Mouse (Mus musculus): ENCODE measurements at regions not wholly inside any gene's neighbourhood (a gene's known extent, or its start where the extent isn't known, plus 50 kb on each side); places are given as distances from the start of the nearest gene placed in this dataset.

DNA sequence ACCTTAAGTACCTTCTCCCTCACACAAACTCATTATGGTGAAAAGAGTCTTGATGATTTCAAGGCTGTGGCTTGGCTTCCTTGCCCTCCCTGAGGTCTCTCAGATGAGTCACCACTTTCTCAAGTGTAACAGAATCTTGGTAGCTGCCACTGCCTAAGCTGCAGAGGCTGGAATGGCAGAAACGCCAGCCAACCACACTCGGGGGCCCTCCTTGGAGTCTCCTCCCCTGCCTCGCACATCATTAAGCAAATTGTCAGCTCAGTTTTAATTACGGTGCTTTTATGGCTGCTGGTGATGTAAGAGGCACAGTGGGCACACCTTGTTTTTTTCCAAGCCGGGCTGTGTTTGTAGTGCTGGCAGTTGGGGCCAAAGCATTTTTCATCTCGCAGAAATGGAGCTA, 306.9 kb upstream of the 4930412O13Rik start:
- POLR2A ChIA-PET = no interaction called here

DNA sequence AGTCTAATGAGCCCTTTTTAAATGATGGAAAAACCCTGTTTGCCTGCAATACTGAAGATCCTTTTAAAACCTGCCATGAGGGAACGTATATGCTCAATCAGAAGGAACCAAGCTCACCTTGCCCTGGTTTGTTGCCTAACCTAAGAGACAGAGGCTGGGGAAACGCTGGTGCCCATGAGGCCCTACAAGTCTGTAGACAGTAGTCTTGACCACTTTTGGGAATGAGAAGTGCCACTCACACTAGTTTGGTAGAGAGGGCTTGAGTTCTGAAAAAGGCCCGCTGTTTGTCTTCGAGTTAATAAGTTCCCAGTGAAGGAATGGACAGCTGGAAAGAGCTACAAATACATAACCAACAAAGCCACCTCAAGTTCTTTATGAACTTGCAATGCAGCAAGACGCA, 306.4 kb upstream of the 4930412O13Rik start:
- ChIA-PET POLR2A (no interaction called here), CTCF (no interaction called here)

More for the DNA sequence above, 306.9 kb upstream of the 4930412O13Rik start:
- CTCF ChIA-PET = no interaction called here

DNA sequence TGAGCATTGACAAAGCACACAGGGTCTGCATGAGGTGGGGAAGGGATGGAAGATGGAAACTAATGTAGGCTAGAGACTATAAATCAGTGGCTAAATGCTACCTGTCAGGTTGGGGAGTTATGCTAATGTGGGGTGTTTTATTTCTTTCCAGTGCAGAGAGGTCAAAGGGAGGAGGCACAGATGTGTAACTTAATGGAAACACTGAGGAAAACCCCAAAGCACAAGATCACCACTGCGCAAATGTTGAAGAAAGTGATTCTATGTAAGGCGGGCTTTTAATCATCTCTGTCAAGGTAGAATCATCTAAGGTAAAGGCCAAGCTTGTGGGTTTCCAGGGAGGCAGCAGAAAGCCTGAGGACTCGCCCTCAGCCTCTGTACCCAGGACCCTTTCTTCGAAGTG, 303.2 kb upstream of the 4930412O13Rik start:
- ChIA-PET CTCF (no interaction called here), POLR2A (no interaction called here)

DNA sequence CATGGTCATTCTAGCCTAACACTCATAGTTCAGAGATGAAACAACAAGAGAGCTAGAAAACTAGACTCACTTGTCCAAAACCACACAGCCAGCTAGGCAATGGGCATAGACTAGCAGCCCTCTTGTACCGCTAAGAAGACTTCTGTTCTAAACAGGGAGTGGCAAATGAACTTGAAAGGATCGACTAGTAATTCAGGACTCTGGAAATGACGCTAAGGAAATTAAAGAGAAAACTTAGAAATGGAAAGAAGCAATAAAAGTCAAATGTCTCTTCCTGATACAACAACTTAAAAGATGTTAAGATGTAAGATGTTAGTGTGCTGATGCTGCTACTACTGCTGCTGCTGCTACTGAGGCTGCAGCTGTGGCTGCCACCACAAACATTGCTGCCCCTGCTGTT, 293.7 kb upstream of the 4930412O13Rik start:
- CTCF ChIA-PET = no interaction called here
- POLR2A ChIA-PET = interaction anchor here in 1 of 4 experiments (0.6 kb wide), 1 partner anchor 368 kb away, joined by 3 read pairs; no protein-coding TSS in a partner anchor

DNA sequence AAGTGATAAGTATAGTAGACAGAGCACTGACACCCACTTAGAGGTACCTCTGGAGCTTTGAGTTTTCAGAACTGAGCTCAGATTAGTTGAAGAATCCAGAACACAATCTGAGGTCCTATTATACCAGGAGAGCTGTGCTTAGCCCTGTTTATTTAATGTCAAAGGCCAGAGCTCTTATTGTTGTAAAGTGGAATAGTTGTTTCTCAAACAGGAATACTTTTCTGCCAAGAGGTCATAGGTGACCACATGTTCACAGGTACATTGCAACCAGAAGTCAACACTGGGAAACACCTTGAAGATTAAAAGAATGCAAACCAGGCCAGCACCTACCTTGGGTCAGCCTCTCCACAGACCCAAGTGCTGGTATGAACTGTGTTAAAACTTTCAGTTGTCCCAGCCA, 291.9 kb upstream of the 4930412O13Rik start:
- ChIA-PET POLR2A (interaction anchor here in 1 of 4 experiments (0.7 kb wide), 1 partner anchor 654 kb away, joined by 5 read pairs; no protein-coding TSS in a partner anchor), CTCF (no interaction called here)

DNA sequence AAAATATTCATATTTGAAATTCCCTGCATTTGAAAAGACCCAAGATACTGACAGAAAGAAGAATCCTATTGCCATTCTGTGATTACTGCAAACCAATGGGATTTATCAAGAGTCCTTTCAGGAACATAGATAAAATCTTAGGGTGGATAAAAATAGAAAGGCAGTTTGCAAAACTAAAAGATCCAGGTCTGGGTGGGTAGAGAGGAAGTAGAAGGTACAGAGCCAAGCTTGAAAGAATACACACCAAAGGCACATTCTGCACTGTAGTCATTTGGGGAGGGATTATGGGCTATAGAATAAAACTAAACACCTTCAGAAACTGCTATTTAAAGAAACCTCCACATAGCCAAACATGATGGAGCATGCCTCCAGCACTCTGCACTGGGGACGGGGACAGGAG, 288.5 kb upstream of the 4930412O13Rik start:
- POLR2A ChIA-PET = no interaction called here
- CTCF ChIA-PET = no interaction called here

DNA sequence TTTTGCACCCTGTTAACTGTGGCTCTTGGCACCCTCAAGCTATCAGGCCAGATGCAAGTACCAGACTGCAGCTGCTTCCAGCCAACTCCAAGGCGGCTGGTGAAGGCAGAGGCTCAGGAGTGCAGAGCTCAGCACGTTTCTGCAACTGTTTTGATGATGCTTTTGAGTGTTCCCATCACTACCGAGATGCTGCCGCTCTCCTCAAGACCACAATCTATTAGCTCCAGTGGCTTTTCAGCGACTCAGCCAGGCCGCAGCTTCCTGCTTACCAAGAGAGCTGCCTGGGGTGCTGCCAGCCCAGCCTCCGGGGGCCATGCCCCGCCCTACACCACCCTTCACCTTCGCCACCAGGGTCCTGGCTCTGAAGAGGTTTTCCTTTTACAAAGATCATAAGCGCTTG, 287.1 kb upstream of the 4930412O13Rik start:
- CTCF ChIA-PET = no interaction called here
- POLR2A ChIA-PET = no interaction called here

DNA sequence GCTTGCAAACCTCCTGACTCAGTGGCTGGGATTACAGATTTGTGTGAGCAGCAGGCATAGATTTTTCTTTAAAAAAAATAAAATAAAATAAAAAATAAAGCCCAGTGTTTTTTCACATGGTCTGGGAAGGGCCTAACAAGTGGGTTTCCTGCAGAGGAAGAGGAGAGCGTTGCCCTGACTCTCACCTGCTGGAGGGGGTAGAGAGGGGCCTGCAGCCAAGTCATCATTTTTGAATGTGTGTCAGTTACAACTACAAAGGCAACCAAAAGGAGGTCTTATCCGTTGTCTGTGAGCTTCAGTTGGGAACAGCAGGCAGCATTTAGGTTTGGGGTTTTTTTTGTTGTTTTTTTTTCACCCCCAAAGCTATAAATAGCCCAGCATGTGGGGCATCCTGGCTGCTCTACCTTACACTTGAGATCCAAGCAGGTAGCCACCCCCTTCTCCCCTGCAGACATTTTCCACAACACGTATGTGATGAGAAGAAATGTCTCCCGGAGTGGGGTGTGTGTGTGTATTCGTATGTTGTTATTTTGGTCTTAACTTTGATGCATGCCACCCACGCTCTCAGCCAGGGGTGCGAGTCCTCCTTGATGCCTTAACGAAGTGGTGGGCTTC, 285.7 kb upstream of the 4930412O13Rik start:
- CTCF ChIA-PET = no interaction called here
- POLR2A ChIA-PET = interaction anchor here in 1 of 4 experiments (1.0 kb wide), 1 partner anchor 35 kb away, joined by 3 read pairs; no protein-coding TSS in a partner anchor

DNA sequence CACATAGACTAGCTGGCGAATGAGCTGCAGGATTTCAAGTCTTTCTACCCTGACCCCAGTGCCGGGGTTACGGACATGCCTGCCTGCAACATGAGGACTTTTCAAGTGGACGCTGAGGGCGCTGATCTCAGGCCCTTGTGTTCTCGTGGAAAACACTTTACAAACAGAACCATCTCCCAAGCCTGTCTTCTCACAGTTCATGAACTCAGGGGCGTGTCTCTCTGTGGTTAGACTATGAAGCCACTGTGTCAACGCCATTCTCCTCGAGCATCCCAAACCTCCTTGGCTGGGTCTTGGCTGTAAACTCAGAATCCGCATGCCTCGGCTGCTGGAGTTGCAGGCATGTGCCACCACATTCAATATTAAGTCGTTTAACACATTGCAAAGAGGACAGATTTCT, 284.9 kb upstream of the 4930412O13Rik start:
- ChIA-PET POLR2A (no interaction called here), CTCF (interaction anchor here in 1 of 4 experiments (0.5 kb wide), 1 partner anchor 220 kb away, joined by 3 read pairs; no protein-coding TSS in a partner anchor)

DNA sequence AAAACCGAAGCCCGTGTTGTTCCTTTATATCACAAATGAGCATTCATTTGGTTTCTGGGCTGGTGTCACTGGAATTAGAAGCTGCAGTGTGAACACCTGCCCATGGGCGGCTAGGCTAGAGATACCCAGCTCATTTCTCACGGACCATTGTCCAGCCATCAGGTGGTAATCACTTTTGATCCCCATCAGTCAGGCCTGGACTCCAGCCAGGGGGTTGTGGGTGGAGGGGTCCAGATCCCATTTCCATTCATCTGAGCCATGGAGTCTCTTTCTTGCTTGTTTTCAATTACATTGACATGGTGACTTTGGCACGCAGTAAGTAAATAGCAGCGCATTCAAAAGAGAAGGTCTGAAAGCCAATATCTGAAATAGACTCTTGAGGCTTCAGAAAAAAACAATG, 276.1 kb upstream of the 4930412O13Rik start:
- CTCF ChIA-PET = no interaction called here
- POLR2A ChIA-PET = no interaction called here

DNA sequence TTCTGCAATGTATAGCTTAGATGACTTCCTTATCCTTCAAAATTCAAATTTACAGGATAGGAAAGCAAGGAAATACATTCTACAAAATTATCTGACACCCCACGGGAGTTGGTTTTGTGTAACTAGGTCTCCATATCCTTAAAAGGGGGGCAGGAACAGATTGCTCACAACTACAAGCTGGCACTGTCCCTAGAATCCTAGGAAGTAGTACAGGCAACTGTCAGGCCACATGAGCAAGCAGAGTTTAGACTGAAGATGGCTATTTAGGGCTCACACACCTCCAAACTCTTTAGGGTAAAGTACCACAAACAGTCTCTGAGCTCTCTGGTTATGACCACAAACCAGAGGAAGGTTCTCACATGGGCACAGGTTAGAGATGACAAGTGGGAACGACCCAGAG, 273.5 kb upstream of the 4930412O13Rik start:
- CTCF ChIA-PET = no interaction called here

DNA sequence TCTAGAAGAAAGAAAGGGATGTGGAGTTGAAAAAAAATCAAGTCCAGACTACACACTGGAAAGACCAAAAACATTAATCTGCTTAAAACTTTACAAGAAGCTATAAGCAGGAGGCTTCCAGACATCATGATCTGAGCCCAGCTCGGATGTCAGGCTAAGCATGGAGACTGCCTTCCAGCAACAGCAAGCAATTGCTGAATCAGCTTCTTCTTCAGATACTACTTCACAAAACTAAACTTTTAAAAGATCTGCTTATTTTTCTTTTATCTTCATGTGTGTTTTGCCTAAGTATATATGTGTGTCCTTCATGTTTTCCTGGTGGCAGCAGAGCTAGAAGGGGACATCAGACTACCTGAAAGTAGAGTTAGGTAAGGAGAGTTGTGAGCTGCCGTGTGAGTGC, 266.6 kb upstream of the 4930412O13Rik start:
- POLR2A ChIA-PET = interaction anchor here in 1 of 4 experiments (0.7 kb wide), 1 partner anchor 17 kb away, joined by 3 read pairs; no protein-coding TSS in a partner anchor
- CTCF ChIA-PET = interaction anchor here in 1 of 4 experiments (0.6 kb wide), 1 partner anchor 396 kb away, joined by 4 read pairs; no protein-coding TSS in a partner anchor

More for the DNA sequence above, 273.5 kb upstream of the 4930412O13Rik start:
- POLR2A ChIA-PET = no interaction called here

DNA sequence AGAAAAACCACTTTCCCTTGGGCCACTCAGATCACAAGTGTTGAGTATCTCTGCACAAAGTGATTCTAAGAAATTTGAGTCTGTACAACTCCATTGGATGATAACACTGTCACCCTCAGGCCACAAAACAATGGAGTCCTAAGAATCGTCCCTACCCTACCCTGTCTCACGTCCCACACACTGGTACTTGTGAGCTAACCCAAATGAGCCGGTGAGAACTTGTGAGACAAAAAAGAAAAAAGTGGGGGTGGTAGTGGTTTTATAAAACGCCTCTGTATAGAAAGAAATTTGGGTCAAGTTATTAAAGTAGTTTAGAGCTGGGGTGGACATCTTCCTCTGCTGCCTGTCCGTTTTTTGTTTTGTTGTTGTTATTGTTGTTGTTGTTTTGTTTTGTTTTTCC, 264.8 kb upstream of the 4930412O13Rik start:
- ChIA-PET POLR2A (no interaction called here), CTCF (interaction anchor here in 1 of 4 experiments (0.6 kb wide), 1 partner anchor 341 kb away, joined by 18 read pairs; no protein-coding TSS in a partner anchor)

DNA sequence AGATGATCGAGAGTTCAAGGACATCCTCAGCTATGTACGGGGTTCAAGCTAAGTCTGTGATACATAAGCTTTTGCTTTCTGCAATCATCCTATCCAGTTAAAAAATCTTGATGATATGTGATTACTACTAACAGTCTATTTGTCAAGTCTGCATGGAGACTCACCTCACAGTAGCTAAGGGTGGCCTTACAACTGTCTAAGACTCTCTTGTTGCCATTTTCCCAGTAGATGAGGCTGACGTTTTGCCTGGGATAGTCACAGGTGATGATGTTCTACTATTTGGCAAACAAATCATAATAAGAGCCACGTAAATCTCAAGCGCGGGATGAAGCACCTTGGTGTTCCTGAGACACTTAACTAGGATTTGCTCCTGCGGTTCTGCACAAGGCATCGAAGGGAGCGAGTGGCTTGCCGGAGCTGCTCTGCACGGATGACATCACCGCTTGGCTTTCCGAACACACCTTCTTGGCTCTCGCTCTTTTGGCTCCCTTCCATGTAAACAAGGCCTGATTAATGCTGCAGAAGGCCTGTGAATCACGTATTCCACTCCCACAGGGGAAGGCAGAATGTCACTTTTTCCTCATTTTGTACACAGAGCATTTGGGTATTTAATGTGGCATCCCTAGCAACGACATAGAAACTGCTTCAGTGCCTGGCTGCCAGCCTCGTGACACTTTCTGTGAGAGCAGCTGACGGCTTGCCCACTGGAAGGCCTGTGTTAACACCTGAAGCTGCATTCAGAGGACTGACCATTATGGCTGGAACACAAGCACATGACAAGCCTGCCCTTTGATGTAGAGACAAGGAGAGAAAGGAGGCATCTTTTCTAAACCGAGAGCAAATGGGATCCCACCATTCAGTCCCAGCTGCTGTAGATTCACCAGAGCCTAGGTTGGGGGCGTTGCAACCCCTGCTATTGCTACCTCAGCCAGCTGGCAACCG, 260.5 kb upstream of the 4930412O13Rik start:
- POLR2A ChIA-PET = no interaction called here

DNA sequence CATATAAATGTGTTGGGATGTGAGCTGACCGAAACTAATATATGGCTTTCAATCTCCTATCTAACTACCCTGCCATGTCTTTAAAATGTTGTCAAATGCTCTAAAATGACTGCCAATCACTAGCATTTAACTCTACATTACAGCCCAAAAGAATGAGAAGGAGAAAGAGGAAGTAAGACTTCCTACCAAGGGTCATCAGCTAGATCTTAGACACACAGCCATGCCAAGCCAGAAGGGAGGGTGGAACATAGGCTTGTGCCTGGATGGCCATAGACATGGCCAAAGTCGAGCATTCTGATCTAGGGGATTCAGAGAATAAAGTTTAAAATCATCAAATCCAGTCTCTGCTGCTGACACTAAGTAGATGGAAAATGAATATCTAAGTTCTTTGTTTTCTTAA, 257.4 kb upstream of the 4930412O13Rik start:
- ChIA-PET CTCF (no interaction called here), POLR2A (no interaction called here)

More for the DNA sequence above, 260.5 kb upstream of the 4930412O13Rik start:
- CTCF ChIA-PET = no interaction called here

DNA sequence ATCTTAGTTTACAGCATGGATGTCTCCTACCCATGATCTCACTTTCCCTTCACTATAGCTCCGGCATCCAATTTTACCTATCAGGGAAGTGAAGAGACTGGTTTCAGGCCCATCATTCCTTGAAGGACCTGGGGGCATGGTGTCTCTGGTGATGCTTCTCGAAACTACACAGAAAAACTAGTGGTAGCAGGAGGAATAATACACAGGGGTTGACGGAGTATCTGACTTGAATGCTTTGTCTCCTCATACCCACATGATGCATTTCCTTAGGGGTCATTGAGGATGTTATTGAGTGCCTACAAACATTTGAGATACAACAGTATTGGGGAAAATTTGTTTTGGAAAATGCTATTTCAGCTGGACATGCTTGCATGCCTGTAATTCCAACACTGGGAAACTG, 253.0 kb upstream of the 4930412O13Rik start:
- ChIA-PET POLR2A (no interaction called here), CTCF (no interaction called here)

DNA sequence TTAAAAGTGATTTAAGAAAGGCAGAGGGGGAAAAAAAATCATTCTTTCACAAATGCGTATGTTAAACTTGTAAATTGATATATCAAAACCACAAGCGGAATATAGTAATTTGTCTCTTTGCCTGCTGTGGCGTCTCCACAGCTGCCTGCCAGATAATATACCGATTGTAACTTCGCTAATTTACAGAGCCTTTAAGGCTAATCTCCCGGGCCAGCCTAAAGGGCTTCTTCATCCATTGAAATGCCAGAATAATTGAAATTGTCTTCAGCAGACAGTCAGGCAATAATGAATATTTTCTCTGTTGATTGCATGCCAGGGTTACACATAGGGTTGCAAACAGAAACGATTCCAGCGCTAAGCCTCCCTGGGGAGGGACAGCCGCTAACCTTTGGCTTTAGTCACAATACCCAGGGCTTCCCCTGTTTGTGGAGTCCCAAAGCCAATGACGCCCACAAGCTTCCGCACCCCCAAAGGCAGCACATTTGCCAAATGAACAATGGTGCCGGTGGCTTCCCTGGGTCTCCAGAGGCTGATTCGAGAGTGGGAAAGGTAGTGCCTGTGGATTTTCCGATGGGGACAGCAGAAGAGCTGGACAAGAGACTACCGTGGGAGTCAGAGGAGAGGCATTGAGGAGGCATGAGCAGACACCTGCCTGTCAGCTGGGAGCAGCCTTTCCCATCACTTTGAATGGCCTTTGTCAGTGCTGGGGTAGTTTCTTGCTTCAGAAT, 248.2 kb upstream of the 4930412O13Rik start:
- POLR2A ChIA-PET = interaction anchor here in 1 of 4 experiments (1.1 kb wide), 1 partner anchor 10 kb away, joined by 3 read pairs; no protein-coding TSS in a partner anchor
- CTCF ChIA-PET = no interaction called here

DNA sequence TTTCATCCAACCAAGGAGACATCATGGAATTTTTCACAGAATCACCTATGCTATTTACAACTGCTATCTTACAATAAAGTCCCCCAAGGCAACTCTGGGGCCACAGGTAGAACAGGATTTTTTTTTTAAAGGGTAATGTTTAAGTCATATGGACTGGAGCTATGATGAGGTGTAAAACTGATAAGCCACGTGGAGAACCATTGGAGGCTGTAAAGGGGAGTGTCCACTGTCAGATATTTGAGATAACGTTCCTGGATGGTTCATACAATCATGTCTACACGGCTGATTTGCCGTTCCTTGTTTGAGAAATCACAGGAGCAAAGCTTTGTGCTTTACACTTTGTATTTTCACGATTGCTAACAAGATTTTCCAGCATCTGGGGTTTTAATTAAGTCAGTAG, 241.8 kb upstream of the 4930412O13Rik start:
- CTCF ChIA-PET = no interaction called here
- POLR2A ChIA-PET = no interaction called here

DNA sequence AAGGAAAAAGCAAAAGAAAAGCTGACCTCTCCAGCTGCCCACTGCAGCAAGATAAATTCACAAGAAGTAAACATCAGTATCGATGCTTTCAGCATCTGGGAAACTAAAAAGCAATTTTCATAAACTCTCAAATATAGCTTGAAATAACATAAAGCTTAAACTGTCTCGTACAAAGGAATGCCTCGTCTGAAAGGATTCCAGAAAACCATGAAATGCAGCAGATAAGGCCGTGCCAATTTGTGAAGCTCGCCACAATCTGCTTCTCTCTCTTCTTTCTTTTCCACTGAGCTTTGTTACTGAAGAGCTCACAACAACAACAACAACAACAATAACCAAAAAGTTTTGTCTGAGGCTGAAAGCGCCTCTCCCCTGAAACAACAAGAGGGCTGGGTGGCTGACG, 239.4 kb upstream of the 4930412O13Rik start:
- ChIA-PET POLR2A (no interaction called here), CTCF (no interaction called here)

DNA sequence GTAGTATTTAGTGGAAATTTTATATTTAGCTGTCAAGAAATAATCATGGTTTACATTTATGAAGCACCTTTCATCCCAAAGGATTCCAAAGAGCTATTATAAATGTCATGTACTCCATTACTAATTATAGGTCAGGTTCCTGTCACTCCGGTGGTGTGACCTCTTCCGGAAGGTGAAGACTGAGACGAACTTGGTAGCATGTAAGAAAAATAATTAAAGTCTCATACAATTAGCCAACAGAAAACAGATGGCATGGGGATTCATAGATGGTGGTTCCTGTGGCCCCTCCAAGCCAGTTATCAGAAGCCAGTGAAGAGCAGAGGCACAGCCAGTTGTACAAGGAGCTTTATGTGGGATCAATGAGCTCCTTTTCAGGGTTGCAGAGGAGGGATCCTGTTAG, 238.6 kb upstream of the 4930412O13Rik start:
- CTCF ChIA-PET = no interaction called here
- POLR2A ChIA-PET = interaction anchor here in 1 of 4 experiments (0.7 kb wide), 1 partner anchor 9 kb away, joined by 3 read pairs; no protein-coding TSS in a partner anchor

Data from embryonic stem cell, embryonic (primary cell).